Mouse (Mus musculus) CH12.LX (cell line): ENCODE measurements around the gene Irx2. TPM values are rescaled to one million over a fixed set of nuclear protein-coding genes. Genes with fewer than 3 reads are reported as not detected.

ENCODE experiments used
- DNase-seq: peaks from one replicate; pipeline ENCODE4 v3.0.0-alpha.2; 2013; ENCODE audit errors: extremely low read depth
- H3K27ac ChIP-seq: 2 replicates; pipeline ENCODE4 v1.5.1; 2012; ENCODE audit warnings: low read depth, mild to moderate bottlenecking, control low read depth, moderate library complexity; ENCODE audit not compliant: insufficient read depth
- H3K27me3 ChIP-seq: replicated peaks from 2 replicates; pipeline ENCODE3; 2012; ENCODE audit warnings: inconsistent platforms
- H3K36me3 ChIP-seq, 2 experiments: replicated peaks in 1 of 2; 2 replicates each; pipeline versions ENCODE3 to v1.6.1; 2012; ENCODE audit warnings: inconsistent platforms in 1 of 2, low read length in 1 of 2, mild to moderate bottlenecking in 1 of 2, mixed read lengths in 1 of 2, moderate library complexity in 1 of 2; ENCODE audit not compliant: control insufficient read depth in 1 of 2, insufficient read depth in 1 of 2
- H3K4me1 ChIP-seq, 2 experiments: 2 replicates each; pipeline ENCODE4 v1.6.1; 2012; ENCODE audit warnings: inconsistent platforms in 1 of 2, moderate library complexity in 1 of 2; ENCODE audit not compliant: insufficient read depth in 2 of 2, control insufficient read depth in 1 of 2
- H3K4me2 ChIP-seq: 2 replicates; pipeline ENCODE4 v1.6.1; 2012; ENCODE audit warnings: low read depth, mild to moderate bottlenecking, control low read depth; ENCODE audit not compliant: poor library complexity, insufficient read depth, severe bottlenecking
- H3K4me3 ChIP-seq, 3 experiments: fragments of 150-350 bp in 1 of 3; sonication (generic) in 1 of 3; replicated peaks in 1 of 3; 2 replicates each; pipeline versions ENCODE3 to v1.5.1; 2011 to 2012; ENCODE audit warnings: low read depth in 2 of 3, low read length in 2 of 3, mild to moderate bottlenecking in 2 of 3, moderate library complexity in 2 of 3, control low read depth in 1 of 3, improper control_type of control experiment in 1 of 3, inconsistent platforms in 1 of 3, mixed read lengths in 1 of 3; ENCODE audit not compliant: poor library complexity in 1 of 3
- H3K79me2 ChIP-seq: replicated peaks from 2 replicates; pipeline ENCODE4 v1.6.1; 2012; ENCODE audit warnings: mild to moderate bottlenecking, moderate library complexity; ENCODE audit not compliant: control insufficient read depth, poor library complexity, insufficient read depth, severe bottlenecking; ENCODE audit errors: extremely low read depth
- H3K9ac ChIP-seq: 2 replicates; pipeline ENCODE4 v1.6.1; 2012; ENCODE audit warnings: low read depth, mild to moderate bottlenecking, control low read depth, moderate library complexity; ENCODE audit not compliant: insufficient read depth
- H3K9me3 ChIP-seq: replicated peaks from 2 replicates; pipeline ENCODE3; 2012; ENCODE audit warnings: low read length, inconsistent platforms, mixed read lengths
- CHD1 ChIP-seq: IDR thresholded peaks from 2 replicates; pipeline ENCODE4 v1.6.1; 2012; ENCODE audit warnings: low read depth, low read length, improper control_type of control experiment, inconsistent platforms
- CTCF ChIP-seq, 2 experiments: IDR thresholded peaks in 1 of 2; conservative IDR thresholded peaks in 1 of 2; 2 replicates each; pipeline ENCODE4 v1.5.1; 2011 to 2012; ENCODE audit warnings: low read depth in 2 of 2, low read length in 2 of 2, improper control_type of control experiment in 1 of 2, inconsistent platforms in 1 of 2, mild to moderate bottlenecking in 1 of 2, moderate library complexity in 1 of 2
- EP300 ChIP-seq: IDR thresholded peaks from 2 replicates; pipeline ENCODE4 v1.6.1; 2011; ENCODE audit warnings: low read length, improper control_type of control experiment
- ETS1 ChIP-seq: conservative IDR thresholded peaks from 2 replicates; pipeline ENCODE4 v1.6.1; 2012; ENCODE audit warnings: low read depth, mild to moderate bottlenecking, inconsistent platforms, low read length, improper control_type of control experiment, moderate library complexity
- MAZ ChIP-seq: IDR thresholded peaks from 2 replicates; pipeline ENCODE4 v1.6.1; 2012; ENCODE audit warnings: low read depth, mild to moderate bottlenecking, inconsistent platforms, low read length, improper control_type of control experiment, moderate library complexity
- MEF2A ChIP-seq: IDR thresholded peaks from 2 replicates; pipeline ENCODE4 v1.6.1; 2014; ENCODE audit warnings: low read depth, mild to moderate bottlenecking, inconsistent platforms, low read length, improper control_type of control experiment, borderline replicate concordance
- NELFE ChIP-seq: IDR thresholded peaks from 2 replicates; pipeline ENCODE4 v1.6.1; 2011; ENCODE audit warnings: low read depth, low read length, improper control_type of control experiment
- NRF1 ChIP-seq: IDR thresholded peaks from 2 replicates; pipeline ENCODE4 v1.6.1; 2014; ENCODE audit warnings: low read depth, mild to moderate bottlenecking, inconsistent platforms, low read length, improper control_type of control experiment, moderate library complexity
- POLR2A ChIP-seq: IDR thresholded peaks from 2 replicates; pipeline ENCODE4 v1.6.1; 2011; ENCODE audit warnings: low read depth, mild to moderate bottlenecking, improper control_type of control experiment, low read length
- RAD21 ChIP-seq: IDR thresholded peaks from 2 replicates; pipeline ENCODE4 v1.6.1; 2011; ENCODE audit warnings: low read depth, mild to moderate bottlenecking, low read length, improper control_type of control experiment, moderate library complexity
- SMC3 ChIP-seq: IDR thresholded peaks from 2 replicates; pipeline ENCODE4 v1.6.1; 2011; ENCODE audit warnings: low read depth, low read length, improper control_type of control experiment
- TBP ChIP-seq: conservative IDR thresholded peaks from 2 replicates; pipeline ENCODE4 v1.6.1; 2011; ENCODE audit warnings: low read depth, low read length, improper control_type of control experiment
- TCF12 ChIP-seq: IDR thresholded peaks from 2 replicates; pipeline ENCODE4 v1.6.1; 2014; ENCODE audit warnings: low read depth, mild to moderate bottlenecking, inconsistent platforms, low read length, improper control_type of control experiment
- UBTF ChIP-seq: IDR thresholded peaks from 2 replicates; pipeline ENCODE4 v1.6.1; 2012; ENCODE audit warnings: low read depth, mild to moderate bottlenecking, inconsistent platforms, low read length, improper control_type of control experiment, moderate library complexity
- USF1 ChIP-seq: IDR thresholded peaks from 2 replicates; pipeline ENCODE4 v1.6.1; 2014; ENCODE audit warnings: low read depth, mild to moderate bottlenecking, inconsistent platforms, low read length, improper control_type of control experiment
- ZC3H11A ChIP-seq: IDR thresholded peaks from 2 replicates; pipeline ENCODE4 v1.6.1; 2012; ENCODE audit warnings: low read depth, mild to moderate bottlenecking, inconsistent platforms, low read length, improper control_type of control experiment
- dilution Hi-C: fragments of 300-500 bp; cut with MboI; formaldehyde crosslinking; loops from 2 replicates; pipeline ENCODE4 v1.14.3; 2020; ENCODE audit warnings: low sequenced_read_pairs; ENCODE audit not compliant: extremely low pct_unique_long_range_greater_than_20kb, extremely low pct_ligation_motif_present
- in situ Hi-C: fragments of 300-500 bp; cut with MboI; formaldehyde crosslinking; loops from 3 replicates; pipeline ENCODE4 v1.14.3; 2019; ENCODE audit warnings: low sequenced_read_pairs, low pct_ligation_motif_present, low pct_unique_long_range_greater_than_20kb, mixed read lengths
- polyA plus RNA-seq: library from polyadenylated mRNA; unstranded; fragments of >175 nt; gene quantifications from 2 replicates; pipeline ENCODE4 v1.2.1, GENCODE M21; 2012; ENCODE audit warnings: low read depth; ENCODE audit not compliant: insufficient read length
- total RNA-seq, 2 experiments: library from RNA; depleted of rRNA; stranded (reverse); fragments of 300-350 nt in 1 of 2; fragments of >200 nt in 1 of 2; gene quantifications; 2 replicates each; pipeline ENCODE4 v1.2.3; 2012 to 2014

Gene Irx2
- total and polyA plus RNA-seq, 3 experiments: not detected

DNA sequence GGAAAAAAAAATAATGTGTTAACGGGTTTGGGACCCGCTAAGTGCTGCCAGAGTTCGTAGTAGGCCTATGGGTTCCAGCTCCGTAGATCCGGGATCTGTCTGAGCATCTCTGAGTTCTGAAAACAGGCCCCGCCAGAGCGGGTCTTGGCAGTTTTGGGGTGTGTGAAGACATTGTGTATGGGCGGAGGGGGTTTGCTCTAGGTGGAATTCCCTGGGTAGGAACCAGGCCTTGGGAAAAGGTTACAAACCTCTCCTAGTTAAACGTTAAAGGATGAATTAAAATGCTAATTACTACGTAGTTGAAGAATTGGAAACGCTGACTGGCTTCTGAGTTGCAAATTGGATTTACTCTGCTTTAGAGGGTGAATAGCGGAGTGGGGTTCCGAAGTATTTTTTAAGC is 1.2 kb downstream of the Irx2 start:
- Histone ChIP-seq H3K36me3 (no peaks in the 10 kb centered on the region), H3K79me2 (no peaks in the 10 kb centered on the region), H3K27me3 (no peaks in the 10 kb centered on the region)
- dilution Hi-C loops: no loop called here
- no peak for TF ChIP-seq NELFE
- no peak for TF ChIP-seq MEF2A
- TF ChIP-seq EP300: no peak
- no peak for TF ChIP-seq TCF12
- TF ChIP-seq, all 38 proteins: peak for 0
- H3K9ac ChIP-seq: no peak overlapping the region
- peaks cover 79% of the 10 kb centered on the region for H3K9me3 ChIP-seq
- H3K4me1 ChIP-seq: no peaks in the 10 kb centered on the region
- in situ Hi-C loops: no loop called here
- no peak overlapping the region for H3K27ac ChIP-seq
- no peak overlapping the region for H3K4me2 ChIP-seq
- no peak for DNase-seq
- no peak overlapping the region for H3K4me3 ChIP-seq

DNA sequence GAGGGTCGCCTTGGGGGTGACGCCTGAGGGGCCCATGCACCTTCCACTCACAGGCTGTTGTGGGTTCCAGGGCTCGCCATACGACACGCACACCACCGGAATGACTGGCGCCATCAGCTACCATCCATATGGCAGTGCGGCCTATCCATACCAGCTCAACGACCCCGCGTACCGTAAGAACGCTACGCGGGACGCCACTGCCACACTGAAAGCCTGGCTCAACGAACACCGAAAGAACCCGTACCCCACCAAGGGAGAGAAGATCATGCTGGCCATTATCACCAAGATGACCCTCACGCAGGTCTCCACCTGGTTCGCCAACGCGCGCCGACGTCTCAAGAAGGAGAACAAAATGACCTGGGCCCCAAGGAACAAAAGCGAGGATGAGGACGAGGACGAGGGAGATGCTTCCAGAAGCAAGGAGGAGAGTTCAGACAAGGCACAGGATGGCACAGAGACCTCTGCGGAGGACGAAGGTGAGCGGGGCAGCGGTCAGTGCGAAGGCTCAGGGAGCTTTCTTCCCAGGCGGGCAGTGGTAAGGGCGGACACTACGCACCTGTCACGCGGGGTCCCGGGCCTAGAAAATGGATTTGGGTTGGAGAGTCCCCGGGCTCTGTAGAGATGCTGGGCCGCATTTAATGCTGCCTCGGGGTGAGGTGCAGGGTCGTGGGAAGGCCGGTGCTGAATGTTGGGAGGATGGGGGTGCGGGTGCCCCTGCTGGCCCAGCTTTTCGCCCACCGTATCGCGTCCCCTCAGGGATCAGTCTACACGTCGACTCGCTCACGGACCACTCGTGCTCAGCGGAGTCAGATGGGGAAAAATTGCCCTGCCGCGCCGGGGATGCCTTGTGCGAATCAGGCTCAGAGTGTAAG is 2.1 kb downstream of the Irx2 start:
- no peak for TF ChIP-seq MAZ
- TF ChIP-seq NRF1: no peak
- no peak for TF ChIP-seq RAD21
- no peak for TF ChIP-seq CTCF (conservative IDR thresholded peaks at IDR 0.05 in 1 of 2, IDR thresholded peaks at IDR 0.05 in 1 of 2; ENCODE audit: low read depth in 2 of 2, low read length in 2 of 2)
- no peak for TF ChIP-seq ETS1
- no peak for TF ChIP-seq UBTF
- TF ChIP-seq USF1: no peak
- no peak for TF ChIP-seq POLR2A
- no peak for TF ChIP-seq TBP
- no peak for TF ChIP-seq ZC3H11A
- no peak for TF ChIP-seq TCF12
- TF ChIP-seq CHD1: no peak
- TF ChIP-seq SMC3: no peak
- Histone ChIP-seq H3K27me3 (no peaks in the 10 kb centered on the region), H3K79me2 (no peaks in the 10 kb centered on the region), H3K36me3 (no peaks in the 10 kb centered on the region), H3K9ac (no peak overlapping the region), H3K4me3 (no peak overlapping the region), H3K27ac (no peak overlapping the region), H3K9me3 (peaks cover 80% of the 10 kb centered on the region), H3K4me2 (no peak overlapping the region), H3K4me1 (no peaks in the 10 kb centered on the region)
- dilution Hi-C loops: no loop called here
- DNase-seq: no peak
- in situ Hi-C loops: no loop called here
